Mouse (Mus musculus) neural tube, embryonic 13.5 days (tissue): Measurements from ENCODE around the gene Mamdc4. TPM values are rescaled to one million over a fixed set of nuclear protein-coding genes. Genes with fewer than 3 reads are reported as not detected.
A peak's percentile ranks its signal among the peaks of the same experiment; 100 is the strongest.

Experiments
- ATAC-seq: fragments of 200-750 bp; cut with Nextera tagmentation; 2 replicates; pipeline ENCODE4 v1.8.0; 2017; ENCODE audit warnings: low read depth, mild to moderate bottlenecking, moderate TSS enrichment, moderate library complexity
- H3K27ac ChIP-seq: fragments of 300-500 bp; sonication (generic); replicated peaks from 2 replicates; pipeline ENCODE4 v1.5.1; 2015; ENCODE audit warnings: moderate library complexity, mild to moderate bottlenecking, inconsistent platforms
- H3K27me3 ChIP-seq: fragments of 300-500 bp; sonication (generic); 2 replicates; pipeline ENCODE4 v1.6.1; 2015; ENCODE audit warnings: mild to moderate bottlenecking, inconsistent platforms
- H3K36me3 ChIP-seq: fragments of 300-500 bp; sonication (generic); 2 replicates; pipeline ENCODE4 v1.6.1; 2015; ENCODE audit warnings: mild to moderate bottlenecking, inconsistent platforms
- H3K4me1 ChIP-seq: fragments of 300-500 bp; sonication (generic); replicated peaks from 2 replicates; pipeline ENCODE4 v1.6.1; 2015; ENCODE audit warnings: inconsistent platforms
- H3K4me2 ChIP-seq: fragments of 300-500 bp; sonication (generic); 2 replicates; pipeline ENCODE4 v1.6.1; 2015; ENCODE audit warnings: inconsistent platforms, mild to moderate bottlenecking, moderate library complexity
- H3K4me3 ChIP-seq: fragments of 300-500 bp; sonication (generic); 2 replicates; pipeline ENCODE4 v1.5.1; 2015; ENCODE audit warnings: mild to moderate bottlenecking, inconsistent platforms
- H3K9ac ChIP-seq: fragments of 300-500 bp; sonication (generic); 2 replicates; pipeline ENCODE4 v1.6.1; 2015; ENCODE audit warnings: moderate library complexity, mild to moderate bottlenecking, inconsistent platforms
- H3K9me3 ChIP-seq: fragments of 300-500 bp; sonication (generic); 2 replicates; pipeline ENCODE4 v1.6.1; 2016; ENCODE audit warnings: inconsistent platforms
- WGBS: fragments of 180-500 bp; shearing (Covaris S2); methylation state at CpG from one replicate; pipeline ENCODE4 v1.1.7; 2015; 5-methylcytosine and 5-hydroxymethylcytosine counted together
- polyA plus RNA-seq: library from polyadenylated mRNA; unstranded; fragments of >200 nt; fragmentation: Nextera tagmentation; extraction: Ambion mirVana; gene quantifications from 2 replicates; pipeline ENCODE4 v1.2.1, GENCODE M21; 2015

Mamdc4 gene
- polyA plus RNA-seq, 1 experiment from 2014 or later, result 2.5 TPM

DNA sequence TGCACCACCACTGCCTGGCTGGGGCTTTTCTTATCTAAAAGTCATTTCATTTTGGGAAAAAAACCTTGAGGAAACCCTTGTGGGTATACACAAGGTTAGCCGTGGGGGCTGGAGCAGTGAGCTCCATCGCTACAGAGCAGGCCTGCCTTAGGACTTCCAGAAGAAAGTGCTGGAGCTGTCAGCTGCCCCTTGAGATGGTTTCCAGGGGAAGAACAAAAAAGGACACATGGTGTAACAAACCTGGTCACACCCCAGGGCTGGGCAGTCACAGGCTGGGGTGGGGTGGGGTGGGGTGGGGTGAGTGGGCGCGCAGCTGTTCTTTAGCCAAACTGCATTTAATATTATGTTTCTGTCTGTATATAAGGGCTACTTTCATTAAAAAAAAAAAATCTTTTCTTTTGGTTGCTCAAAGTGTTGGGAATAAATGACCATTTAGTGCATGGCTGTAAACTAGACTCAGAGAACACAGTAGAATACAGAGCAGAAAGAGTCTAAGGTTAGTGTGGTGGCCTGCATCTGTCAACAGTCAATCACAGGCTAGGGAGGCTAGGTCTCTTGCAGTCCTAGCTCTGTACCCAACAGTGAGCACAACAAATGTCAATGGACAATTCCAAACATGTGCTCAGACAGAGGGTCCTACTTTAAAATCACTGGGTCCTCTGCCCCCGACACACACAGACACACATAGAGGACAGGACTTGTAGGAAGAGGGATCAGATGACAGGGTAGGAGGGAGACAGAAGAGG is 22.3 kb upstream of the Mamdc4 start:
- Histone ChIP-seq H3K27ac (no peak overlapping the region), H3K4me1 (no peaks in the 10 kb centered on the region)
- no peak for ATAC-seq

DNA sequence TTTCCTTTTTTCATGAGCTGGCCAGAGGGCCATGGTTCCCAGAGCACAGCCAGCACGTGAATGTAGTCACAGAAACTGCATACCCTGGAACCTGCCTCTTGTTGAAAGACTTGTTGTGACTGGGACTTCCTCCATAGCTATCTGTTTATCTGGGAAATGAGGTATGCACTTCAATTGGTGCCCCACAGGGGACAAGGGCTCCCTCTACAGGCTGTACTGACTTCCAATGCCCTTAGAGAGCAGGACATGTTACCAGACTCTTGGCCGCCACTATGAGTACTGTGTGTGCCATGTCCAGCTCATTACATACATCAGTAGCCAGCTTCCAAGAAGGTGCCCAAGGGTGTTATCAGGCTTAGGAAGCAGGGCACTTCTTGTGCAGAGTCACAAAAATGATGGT is 17.2 kb upstream of the Mamdc4 start:
- H3K27me3 ChIP-seq, result no peaks in the 10 kb centered on the region
- no peak for ATAC-seq
- no peak overlapping the region for H3K4me2 ChIP-seq
- H3K27ac ChIP-seq, result no peak overlapping the region
- H3K9me3 ChIP-seq, result no peaks in the 10 kb centered on the region
- H3K9ac ChIP-seq, result no peak overlapping the region
- WGBS, result 89% methylated on average over 2 of the region's 2 CpGs
- no peaks in the 10 kb centered on the region for H3K4me1 ChIP-seq
- H3K4me3 ChIP-seq, result no peak overlapping the region
- H3K36me3 ChIP-seq, result peaks cover 89% of the 10 kb centered on the region

More for the DNA sequence above, 22.3 kb upstream of the Mamdc4 start:
- Histone ChIP-seq H3K9ac (no peak overlapping the region), H3K27me3 (no peaks in the 10 kb centered on the region), H3K9me3 (no peaks in the 10 kb centered on the region), H3K4me3 (no peak overlapping the region), H3K36me3 (peaks cover 95% of the 10 kb centered on the region), H3K4me2 (no peak overlapping the region)
- 96% methylated on average over 5 of the region's 5 CpGs for WGBS

DNA sequence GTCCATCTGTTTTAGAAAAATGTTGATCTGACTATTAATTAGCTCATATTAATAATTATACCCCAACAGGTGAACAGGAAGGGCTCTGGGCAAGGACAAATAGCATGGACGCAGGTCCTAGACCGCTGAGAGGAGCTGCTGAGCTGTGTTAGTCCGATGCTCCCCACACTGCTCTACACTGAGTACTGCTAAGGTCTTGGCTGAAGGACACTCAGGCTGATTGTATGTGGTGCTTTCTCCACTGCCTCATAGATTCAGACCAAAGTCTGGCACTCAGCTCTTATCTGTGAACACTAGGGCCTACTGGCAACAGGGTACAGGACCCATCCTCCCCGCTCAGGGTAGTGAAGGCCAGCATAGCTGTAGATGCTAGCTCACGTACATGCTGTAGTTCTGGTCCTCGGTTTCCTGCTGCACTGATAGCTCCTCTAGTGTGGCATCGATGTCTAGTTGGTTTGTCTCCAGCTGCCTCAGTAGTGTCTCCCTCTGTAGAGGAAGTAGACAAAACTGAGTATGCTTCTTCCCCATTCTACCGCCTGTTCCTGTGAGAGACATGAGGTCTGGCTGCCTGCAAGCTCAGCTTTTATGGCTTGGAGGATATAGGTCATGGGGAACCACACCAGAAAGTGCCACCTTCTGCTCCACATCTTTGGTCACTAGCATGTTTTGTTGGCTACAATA is 13.7 kb upstream of the Mamdc4 start:
- WGBS, result 95% methylated on average over 8 of the region's 8 CpGs
- Histone ChIP-seq H3K36me3 (peaks cover 92% of the 10 kb centered on the region), H3K27ac (no peak overlapping the region), H3K9ac (no peak overlapping the region), H3K4me1 (peaks cover 6% of the 10 kb centered on the region), H3K4me2 (no peak overlapping the region), H3K4me3 (no peak overlapping the region), H3K9me3 (no peaks in the 10 kb centered on the region), H3K27me3 (no peaks in the 10 kb centered on the region)
- no peak for ATAC-seq

DNA sequence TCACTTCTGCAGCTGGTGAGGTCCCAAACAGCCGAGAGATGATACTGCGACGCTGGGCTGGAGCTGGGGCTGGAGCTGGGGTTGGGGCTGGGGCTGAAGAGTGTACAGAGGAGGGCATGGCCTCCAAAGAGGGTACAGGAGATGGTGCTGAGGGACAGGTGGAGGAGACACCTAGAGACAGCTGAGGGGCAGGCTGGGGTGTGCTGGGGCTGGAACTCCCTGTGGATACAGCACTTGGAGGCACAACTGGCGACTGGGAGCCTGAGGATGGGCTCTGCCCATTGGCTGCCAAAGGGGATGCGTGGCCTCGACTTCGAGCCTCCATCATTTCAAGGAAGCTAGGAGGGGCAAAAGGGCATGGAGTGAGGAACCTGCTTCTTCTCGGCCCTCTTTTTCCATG is 12.6 kb upstream of the Mamdc4 start:
- Histone ChIP-seq H3K4me3 (no peak overlapping the region), H3K4me2 (no peak overlapping the region), H3K27me3 (no peaks in the 10 kb centered on the region), H3K27ac (no peak overlapping the region), H3K9me3 (no peaks in the 10 kb centered on the region), H3K4me1 (peaks cover 17% of the 10 kb centered on the region), H3K36me3 (peaks cover 87% of the 10 kb centered on the region), H3K9ac (no peak overlapping the region)
- no peak for ATAC-seq
- 91% methylated on average over 8 of the region's 8 CpGs for WGBS

DNA sequence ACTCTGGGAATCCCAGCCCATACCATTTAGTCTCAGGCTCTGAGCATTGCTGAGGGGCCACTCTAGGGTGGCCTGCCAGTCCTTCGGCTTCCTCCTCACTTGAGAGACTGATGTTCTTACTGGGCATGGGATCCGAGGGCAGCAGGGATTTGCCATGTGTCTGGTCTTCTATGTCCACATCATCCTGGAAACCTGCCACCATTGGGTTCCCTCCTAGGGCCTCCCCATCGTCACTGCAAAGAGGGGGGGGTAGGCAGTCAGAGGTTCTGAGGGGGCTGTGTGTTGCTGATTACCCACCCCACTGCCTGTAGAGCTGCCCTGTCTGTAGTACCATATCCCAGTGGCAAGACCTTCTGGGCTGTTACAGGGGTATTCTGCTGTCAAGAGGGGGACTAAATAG is 11.0 kb upstream of the Mamdc4 start:
- H3K27ac ChIP-seq, result no peak overlapping the region

DNA sequence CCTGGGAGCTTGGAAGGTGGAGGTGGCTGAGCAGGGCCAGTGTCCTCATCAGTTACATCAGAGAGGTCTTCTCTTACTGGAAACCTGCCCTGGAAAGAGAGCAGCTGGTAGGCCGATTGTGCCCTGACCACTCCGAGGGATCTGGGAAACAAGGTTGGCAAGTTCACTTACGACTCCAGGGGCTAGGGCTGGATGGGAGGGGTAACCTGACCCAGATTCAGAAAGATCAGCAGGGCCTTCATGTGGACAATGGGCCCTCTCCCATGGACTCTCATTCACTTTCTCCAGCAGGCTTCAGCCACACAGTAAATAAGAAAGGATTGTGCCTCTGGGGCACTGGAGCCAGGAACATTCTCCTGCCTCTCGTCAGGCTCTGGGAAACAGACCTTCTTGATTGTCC is 10.2 kb upstream of the Mamdc4 start:
- H3K9ac ChIP-seq, result no peak overlapping the region
- no peak for ATAC-seq
- peaks cover 63% of the 10 kb centered on the region for H3K36me3 ChIP-seq
- H3K4me1 ChIP-seq, result peaks cover 38% of the 10 kb centered on the region
- H3K4me3 ChIP-seq, result no peak overlapping the region
- no peak overlapping the region for H3K27ac ChIP-seq
- H3K4me2 ChIP-seq, result no peak overlapping the region
- 92% methylated on average over 4 of the region's 4 CpGs for WGBS
- no peaks in the 10 kb centered on the region for H3K9me3 ChIP-seq
- H3K27me3 ChIP-seq, result peaks cover 13% of the 10 kb centered on the region

More for the DNA sequence above, 11.0 kb upstream of the Mamdc4 start:
- ATAC-seq, result no peak
- Histone ChIP-seq H3K4me1 (peaks cover 32% of the 10 kb centered on the region), H3K4me3 (no peak overlapping the region), H3K4me2 (no peak overlapping the region), H3K27me3 (peaks cover 5% of the 10 kb centered on the region), H3K9ac (no peak overlapping the region), H3K36me3 (peaks cover 70% of the 10 kb centered on the region), H3K9me3 (no peaks in the 10 kb centered on the region)
- WGBS, result 86% methylated on average over 3 of the region's 3 CpGs

DNA sequence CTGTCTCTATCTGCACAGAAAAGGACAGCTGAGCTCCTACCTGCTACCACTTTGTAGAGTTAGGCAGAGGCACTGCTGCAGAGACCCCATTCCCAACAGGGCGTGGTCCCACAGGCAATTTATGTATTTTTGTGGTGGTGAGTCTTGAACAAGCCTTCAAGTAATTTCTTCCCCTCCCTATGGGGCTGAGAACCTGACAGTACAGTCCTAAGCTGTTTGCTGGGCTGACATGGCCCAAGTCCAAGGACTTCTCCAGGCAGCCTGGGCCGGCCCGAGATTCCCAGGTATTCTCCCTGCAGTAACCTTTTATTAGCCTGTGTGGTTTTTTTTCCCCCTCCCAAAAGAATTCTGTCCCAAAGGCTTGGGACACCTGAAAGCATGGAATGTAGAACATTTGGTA is 9.5 kb upstream of the Mamdc4 start:
- Histone ChIP-seq H3K27me3 (peaks cover 20% of the 10 kb centered on the region), H3K4me2 (no peak overlapping the region), H3K36me3 (peaks cover 60% of the 10 kb centered on the region), H3K27ac (no peak overlapping the region), H3K4me3 (no peak overlapping the region), H3K4me1 (peaks cover 46% of the 10 kb centered on the region), H3K9me3 (no peaks in the 10 kb centered on the region), H3K9ac (no peak overlapping the region)
- WGBS, result 95% methylated on average over 3 of the region's 3 CpGs
- ATAC-seq, result no peak

DNA sequence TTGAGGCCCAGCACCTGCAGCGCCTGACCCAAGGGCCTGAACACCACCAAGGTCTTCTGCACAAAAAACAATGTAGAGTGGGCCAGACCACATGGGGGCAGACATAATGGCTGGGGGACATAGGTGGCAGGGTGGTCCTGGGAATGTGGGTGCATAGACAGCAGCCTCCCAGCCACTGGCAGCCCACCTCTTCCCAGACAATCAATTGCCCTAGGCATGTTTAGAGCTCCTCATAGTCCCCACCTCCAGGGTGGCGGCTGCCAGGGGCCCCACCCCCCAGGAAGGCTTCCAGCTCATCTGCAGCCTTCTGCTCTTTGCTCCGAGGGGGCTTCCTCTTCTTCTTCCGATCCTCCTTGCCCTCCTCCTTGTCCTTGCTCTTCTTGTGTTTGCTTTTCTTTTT is 8.9 kb upstream of the Mamdc4 start:
- peaks cover 56% of the 10 kb centered on the region for H3K36me3 ChIP-seq

DNA sequence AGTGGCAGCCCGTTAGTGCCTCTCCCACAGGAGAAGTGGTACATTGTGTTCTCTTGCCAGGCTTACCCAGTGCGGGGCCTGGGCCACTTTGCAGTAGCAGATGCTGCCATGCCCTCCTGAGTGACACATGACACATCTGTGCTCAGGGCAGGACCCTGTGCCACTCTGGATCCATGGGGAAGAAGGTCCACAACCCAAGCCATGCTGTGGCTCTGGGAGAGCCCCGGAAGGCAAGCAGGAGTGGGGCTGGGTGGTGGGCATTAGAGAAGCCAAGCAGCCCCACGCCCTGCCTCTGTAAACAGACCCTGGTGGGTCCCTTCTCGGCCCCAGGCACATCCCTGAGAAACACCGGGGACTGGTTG is 8.5 kb upstream of the Mamdc4 start:
- Histone ChIP-seq H3K4me3 (no peak overlapping the region), H3K9me3 (no peaks in the 10 kb centered on the region), H3K9ac (peak overlapping the region; percentile 31; the same call in 1 of the 2 replicates), H3K27ac (peak overlapping the region; percentile 83), H3K27me3 (peaks cover 30% of the 10 kb centered on the region), H3K4me1 (peaks cover 56% of the 10 kb centered on the region), H3K4me2 (no peak overlapping the region), H3K36me3 (peaks cover 51% of the 10 kb centered on the region)
- peak; percentile 51; the same call in 1 of the 2 replicates for ATAC-seq
- 53% methylated on average over 6 of the region's 6 CpGs for WGBS

More for the DNA sequence above, 8.9 kb upstream of the Mamdc4 start:
- H3K4me3 ChIP-seq, result no peak overlapping the region
- peak overlapping the region; percentile 83 for H3K27ac ChIP-seq
- H3K9ac ChIP-seq, result peak overlapping the region; percentile 31; the same call in 1 of the 2 replicates
- no peak overlapping the region for H3K4me2 ChIP-seq
- peaks cover 25% of the 10 kb centered on the region for H3K27me3 ChIP-seq
- H3K9me3 ChIP-seq, result no peaks in the 10 kb centered on the region
- no peak for ATAC-seq
- H3K4me1 ChIP-seq, result peaks cover 51% of the 10 kb centered on the region
- 71% methylated on average over 4 of the region's 4 CpGs for whole genome bisulfite sequencing

DNA sequence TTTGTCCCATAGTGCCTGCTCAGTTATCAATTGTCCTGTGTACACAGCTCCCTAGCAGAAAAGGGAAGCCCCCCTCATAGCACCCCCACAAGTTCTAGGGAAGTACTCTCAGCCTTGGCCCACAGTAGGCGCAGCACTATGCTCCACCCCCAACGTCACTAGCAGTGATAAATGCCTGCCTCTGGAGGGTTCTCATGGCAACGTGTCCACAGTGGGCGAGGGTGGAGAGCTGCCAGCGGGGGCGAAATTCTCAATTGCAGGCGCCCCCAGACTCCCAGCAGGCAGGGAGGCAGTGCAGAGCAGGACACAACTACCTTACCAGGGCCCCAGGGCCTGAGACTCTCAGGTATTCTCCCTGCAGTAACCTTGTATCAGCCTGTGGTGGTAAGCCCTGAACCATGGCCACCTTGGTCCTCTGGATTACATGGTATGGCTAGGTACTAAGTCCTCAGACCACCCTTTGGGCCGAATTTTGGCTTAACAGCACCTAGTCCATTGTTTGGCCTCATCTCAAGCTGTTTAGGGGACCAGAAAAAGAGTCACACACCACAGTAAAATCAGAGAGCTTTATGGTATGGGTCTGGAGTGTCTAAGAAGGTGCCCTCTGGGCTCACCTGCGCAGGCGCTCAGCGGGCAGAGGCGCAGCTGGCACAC is 7.9 kb upstream of the Mamdc4 start:
- 34% methylated on average over 12 of the region's 12 CpGs for WGBS
- Histone ChIP-seq H3K27ac (peak overlapping the region; percentile 83), H3K9me3 (no peaks in the 10 kb centered on the region), H3K4me1 (peaks cover 61% of the 10 kb centered on the region), H3K4me3 (no peak overlapping the region), H3K27me3 (peaks cover 35% of the 10 kb centered on the region), H3K9ac (no peak overlapping the region; the same call in 1 of the 2 replicates), H3K4me2 (peak overlapping the region; percentile 72; the same call in 1 of the 2 replicates), H3K36me3 (peaks cover 46% of the 10 kb centered on the region)
- ATAC-seq, result peak; percentile 41

DNA sequence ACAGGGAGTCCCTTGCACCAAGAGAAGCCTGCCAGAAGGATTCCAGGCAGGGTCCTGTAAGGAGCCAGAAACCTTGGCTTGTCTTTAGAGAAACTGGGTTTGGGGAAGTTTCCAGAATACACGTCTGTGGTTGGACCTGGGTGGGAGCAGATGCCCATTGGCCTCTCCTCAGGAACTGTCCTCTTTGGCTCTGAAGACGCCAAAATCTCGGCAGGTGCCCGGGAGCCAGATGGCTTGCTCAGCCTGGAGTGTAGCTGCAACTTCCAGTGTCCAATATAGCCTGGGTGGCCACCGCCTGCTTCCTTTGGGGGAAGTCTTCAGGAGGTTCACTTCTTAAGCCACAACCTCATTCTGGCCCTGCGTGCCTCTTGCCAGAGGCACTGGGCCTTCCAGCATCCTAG is 7.3 kb upstream of the Mamdc4 start:
- Histone ChIP-seq H3K36me3 (peaks cover 40% of the 10 kb centered on the region), H3K4me2 (peak overlapping the region; percentile 72), H3K9ac (peak overlapping the region; percentile 43), H3K27me3 (peaks cover 42% of the 10 kb centered on the region), H3K9me3 (no peaks in the 10 kb centered on the region), H3K4me1 (peaks cover 68% of the 10 kb centered on the region), H3K4me3 (peak overlapping the region; percentile 48; the same call in 1 of the 2 replicates), H3K27ac (peak overlapping the region; percentile 83)
- 37% methylated on average over 6 of the region's 6 CpGs for WGBS
- ATAC-seq, result 0 out of 2 replicates have a peak, but pooled peaks have one; percentile 1

DNA sequence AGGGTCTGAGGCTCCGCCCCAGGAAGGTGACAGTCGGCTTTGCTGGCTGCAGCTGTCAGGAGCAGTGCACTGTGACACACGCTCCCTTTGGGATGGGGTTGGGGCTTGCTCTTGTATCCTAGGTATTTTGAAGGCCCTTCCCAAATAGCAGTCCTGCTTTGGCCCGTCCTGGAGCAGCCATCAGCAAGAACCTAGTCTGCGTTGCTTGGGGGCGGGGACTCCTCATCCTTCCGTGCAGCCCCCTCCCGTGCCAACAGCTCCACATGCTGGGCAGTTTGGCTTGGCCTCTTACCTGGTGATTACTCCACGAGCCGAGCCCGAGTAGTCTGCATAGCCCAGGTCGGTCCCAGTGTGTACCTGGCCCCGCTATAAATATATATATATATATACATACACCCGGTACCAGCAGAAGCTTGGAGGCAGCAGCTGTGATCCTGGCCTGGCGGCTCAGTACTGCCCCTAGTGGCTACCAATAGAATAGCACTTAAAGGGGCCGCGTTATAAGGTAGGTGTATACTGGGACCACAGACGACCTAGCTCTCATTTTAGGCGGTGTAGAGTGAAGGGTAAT is 6.7 kb upstream of the Mamdc4 start, which contains the start of gene Ajm1:
TSS of gene Ajm1 (minus strand) at position 464 of the 571 bp plus-strand sequence.
- ATAC-seq, result peak; percentile 77
- H3K9me3 ChIP-seq, result no peaks in the 10 kb centered on the region
- H3K4me2 ChIP-seq, result peak within 1 kb of the TSS; percentile 72
- H3K27ac ChIP-seq, result peak within 1 kb of the TSS; percentile 83
- H3K9ac ChIP-seq, result peak within 1 kb of the TSS; percentile 66
- WGBS, result 7% methylated on average over 19 of the region's 19 CpGs
- peaks cover 70% of the 10 kb centered on the region for H3K4me1 ChIP-seq
- peaks cover 47% of the 10 kb centered on the region for H3K27me3 ChIP-seq
- peaks cover 37% of the 10 kb centered on the region for H3K36me3 ChIP-seq
- peak within 1 kb of the TSS; percentile 48 for H3K4me3 ChIP-seq
